Mouse (Mus musculus) G1E (cell line): ENCODE measurements at regions not wholly inside any gene's neighbourhood (a gene's known extent, or its start where the extent isn't known, plus 50 kb on each side); places are given as distances from the start of the nearest gene placed in this dataset.

Experiments
- ATAC-seq: 2 replicates; pipeline ENCODE4 v1.8.0; 2016; ENCODE audit warnings: mild to moderate bottlenecking; ENCODE audit not compliant: insufficient number of reproducible peaks, poor library complexity, low FRiP score, severe bottlenecking; ENCODE audit errors: extremely low read depth
- DNase-seq: peaks from one replicate; pipeline ENCODE4 v3.0.0; 2012; ENCODE audit warnings: low spot score
- H3K27me3 ChIP-seq: 2 replicates; pipeline ENCODE4 v1.6.1; 2012; ENCODE audit warnings: mild to moderate bottlenecking, low read length, inconsistent platforms; ENCODE audit not compliant: insufficient read depth
- H3K36me3 ChIP-seq: replicated peaks from 2 replicates; pipeline ENCODE3; 2012; ENCODE audit warnings: mild to moderate bottlenecking, inconsistent platforms
- H3K4me1 ChIP-seq: 2 replicates; pipeline ENCODE4 v1.6.1; 2012; ENCODE audit warnings: low read depth, low read length, inconsistent platforms, mixed read lengths; ENCODE audit not compliant: insufficient read depth
- H3K4me3 ChIP-seq: 2 replicates; pipeline ENCODE4 v1.5.1; 2012; ENCODE audit warnings: low read depth, mild to moderate bottlenecking, inconsistent platforms, low read length, moderate library complexity, mixed read lengths
- H3K9me3 ChIP-seq: replicated peaks from 2 replicates; pipeline ENCODE4 v1.6.1; 2012; ENCODE audit warnings: inconsistent platforms
- CTCF ChIP-seq: IDR thresholded peaks from 2 replicates; pipeline ENCODE4 v1.5.1; 2012; ENCODE audit warnings: low read depth, low read length, inconsistent platforms, mixed read lengths
- GATA1 ChIP-seq: IDR thresholded peaks from 2 replicates; pipeline ENCODE4 v1.6.1; 2012; ENCODE audit warnings: borderline replicate concordance, low read length, inconsistent platforms, mixed read lengths
- GATA2 ChIP-seq: IDR thresholded peaks from 2 replicates; pipeline ENCODE4 v1.6.1; 2012; ENCODE audit warnings: low read depth, low read length, inconsistent platforms, borderline replicate concordance
- POLR2AphosphoS5 ChIP-seq: IDR thresholded peaks from 2 replicates; pipeline ENCODE4 v1.6.1; 2012; ENCODE audit warnings: low read depth, low read length, inconsistent platforms; ENCODE audit not compliant: insufficient replicate concordance
- TAL1 ChIP-seq: conservative IDR thresholded peaks from 2 replicates; pipeline ENCODE4 v1.6.1; 2012; ENCODE audit warnings: low read depth, low read length, inconsistent platforms, mixed read lengths

DNA sequence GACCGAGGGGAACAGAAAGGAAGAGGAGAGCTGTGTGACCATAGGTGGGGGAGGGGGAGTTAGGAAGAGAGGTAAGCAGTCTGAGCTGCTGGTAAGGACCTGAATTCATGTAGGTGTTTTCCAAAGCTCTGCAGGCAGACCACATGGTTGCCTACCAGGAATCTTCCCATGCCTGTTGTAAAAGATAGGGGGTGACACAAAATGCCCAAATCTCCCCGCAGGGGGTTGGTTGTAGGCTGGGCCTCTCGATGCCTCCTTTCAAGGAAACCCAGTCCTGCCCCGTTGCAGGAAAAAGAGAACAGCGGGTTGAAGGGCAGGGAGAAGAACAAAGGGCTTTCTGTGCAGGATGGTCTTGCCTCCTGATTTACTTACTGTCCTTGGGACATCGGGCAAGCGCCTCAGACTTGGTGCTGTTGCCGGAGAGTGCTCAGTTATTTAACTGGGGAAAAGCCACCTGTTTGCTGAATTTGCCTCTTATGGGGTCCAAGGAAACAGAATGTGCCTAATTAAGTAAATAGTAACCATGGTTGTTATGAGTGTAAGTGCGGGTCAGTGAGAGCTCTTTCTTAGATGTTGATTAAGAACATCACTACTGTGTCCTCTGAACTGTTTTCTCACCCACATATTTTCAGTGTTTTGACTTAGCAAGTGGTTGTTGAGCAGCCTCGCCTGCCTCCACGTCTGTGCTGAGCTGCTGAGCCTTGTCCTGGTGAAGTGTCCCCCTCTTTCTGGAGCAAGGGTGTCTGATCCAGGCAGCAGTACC, 83.1 kb upstream of the Klf9 start:
- no peak for TF ChIP-seq GATA1
- TF ChIP-seq TAL1 = no peak
- no peak for TF ChIP-seq CTCF
- TF ChIP-seq GATA2 = no peak
- TF ChIP-seq POLR2AphosphoS5 = no peak
- H3K4me1 ChIP-seq = no peaks in the 10 kb centered on the region
- H3K4me3 ChIP-seq = no peak overlapping the region
- H3K9me3 ChIP-seq = no peaks in the 10 kb centered on the region
- no peaks in the 10 kb centered on the region for H3K36me3 ChIP-seq
- ATAC-seq (no peak), DNase-seq (no peak)
- peaks cover 17% of the 10 kb centered on the region for H3K27me3 ChIP-seq

DNA sequence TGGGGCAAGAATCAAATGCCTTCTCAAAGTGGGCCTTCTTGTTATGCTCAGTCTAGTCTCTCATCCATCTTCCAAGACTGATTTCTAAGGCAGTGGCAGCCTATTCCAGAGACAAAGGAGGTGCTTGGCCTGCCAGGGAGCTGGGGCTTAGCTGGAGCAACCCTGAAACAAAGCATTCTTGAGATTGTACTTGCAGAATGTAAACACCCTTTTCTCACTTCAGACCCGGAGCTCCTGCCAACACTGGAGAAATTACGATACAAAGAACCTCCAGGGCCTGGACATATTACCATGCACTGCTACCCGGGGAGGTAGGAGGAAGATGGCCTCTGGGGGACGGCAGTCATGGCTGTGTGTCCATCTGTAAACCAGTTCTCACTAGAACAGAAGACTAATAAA, 82.5 kb upstream of the Klf9 start:
- DNase-seq (no peak), ATAC-seq (no peak)
- no peak for TF ChIP-seq TAL1
- TF ChIP-seq GATA2 = no peak
- TF ChIP-seq POLR2AphosphoS5 = no peak
- no peak for TF ChIP-seq GATA1
- TF ChIP-seq CTCF = no peak
- H3K4me3 ChIP-seq = no peak overlapping the region
- H3K27me3 ChIP-seq = peaks cover 17% of the 10 kb centered on the region
- no peaks in the 10 kb centered on the region for H3K9me3 ChIP-seq
- H3K36me3 ChIP-seq = no peaks in the 10 kb centered on the region
- no peaks in the 10 kb centered on the region for H3K4me1 ChIP-seq

DNA sequence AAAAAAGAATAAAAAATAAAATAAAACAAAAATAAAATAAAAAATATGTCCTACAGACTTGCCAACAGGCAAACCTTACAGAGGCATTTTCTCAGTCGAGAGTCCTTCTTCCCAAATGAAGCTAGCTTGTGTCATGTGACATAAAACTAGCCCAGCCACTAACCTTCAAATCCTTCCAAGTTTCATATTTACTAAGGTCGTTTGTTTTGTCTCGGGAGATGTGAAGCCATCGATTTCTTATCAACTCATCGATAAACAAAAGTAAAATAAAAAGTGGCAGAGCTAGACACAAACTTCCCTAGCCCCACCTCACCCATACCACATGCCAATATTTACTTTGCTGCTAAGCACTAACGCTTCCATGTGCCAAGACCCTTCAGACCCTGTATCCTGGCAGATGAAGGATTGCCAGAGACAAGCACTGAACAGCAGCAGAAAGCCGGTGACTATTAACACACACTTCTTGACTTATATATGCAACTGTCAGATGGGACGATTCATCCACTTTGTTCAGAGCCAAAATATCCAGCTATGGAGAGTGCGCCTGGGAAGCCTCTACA, 79.9 kb upstream of the Klf9 start:
- Histone ChIP-seq H3K4me1 (no peaks in the 10 kb centered on the region), H3K36me3 (no peaks in the 10 kb centered on the region), H3K27me3 (peaks cover 17% of the 10 kb centered on the region), H3K4me3 (no peak overlapping the region), H3K9me3 (no peaks in the 10 kb centered on the region)
- DNase-seq (no peak), ATAC-seq (no peak)
- no peak for TF ChIP-seq GATA2
- TF ChIP-seq GATA1 = no peak
- TF ChIP-seq POLR2AphosphoS5 = no peak
- no peak for TF ChIP-seq TAL1
- TF ChIP-seq CTCF = no peak

DNA sequence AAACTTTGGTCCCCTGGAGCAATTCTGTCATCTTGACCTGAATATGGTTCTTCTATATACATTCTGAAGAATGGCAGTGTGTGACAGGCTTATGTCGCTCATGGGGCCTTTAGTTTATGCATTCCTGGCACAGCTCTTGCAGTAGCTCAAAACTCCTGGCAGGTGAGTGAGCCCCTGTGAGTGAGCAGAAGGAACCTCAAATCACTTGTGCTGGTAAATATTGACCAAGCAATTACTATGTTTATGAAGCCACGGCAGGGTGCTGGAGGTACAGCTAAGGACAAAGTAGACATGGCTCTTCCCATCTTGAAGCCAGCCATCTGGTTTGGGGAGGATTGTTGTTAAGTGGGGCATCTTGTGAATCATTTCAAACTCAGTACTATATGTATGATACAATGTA, 79.1 kb upstream of the Klf9 start:
- no peak overlapping the region for H3K4me3 ChIP-seq
- no peaks in the 10 kb centered on the region for H3K4me1 ChIP-seq
- DNase-seq (no peak), ATAC-seq (no peak)
- H3K9me3 ChIP-seq = no peaks in the 10 kb centered on the region
- no peak for TF ChIP-seq CTCF
- no peak for TF ChIP-seq GATA2
- H3K27me3 ChIP-seq = peaks cover 14% of the 10 kb centered on the region
- H3K36me3 ChIP-seq = no peaks in the 10 kb centered on the region

DNA sequence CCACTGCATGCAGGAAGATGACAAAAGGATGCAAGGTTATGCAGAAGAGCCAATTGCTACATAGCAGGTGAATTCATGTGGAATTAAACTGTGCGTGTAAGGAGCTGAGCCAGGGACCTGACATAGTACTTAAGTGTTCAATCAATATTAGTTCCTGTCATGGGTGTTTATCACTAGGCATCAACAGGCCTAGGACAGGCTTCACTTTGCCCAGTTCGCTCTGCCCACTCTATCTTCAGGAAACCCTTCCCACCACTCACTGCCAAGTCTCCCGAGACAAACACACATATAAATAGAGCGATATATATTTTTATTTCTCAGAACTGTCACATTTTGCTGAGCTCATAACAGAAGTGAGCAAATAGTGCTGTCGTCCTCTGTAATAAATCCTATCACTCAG, 78.2 kb upstream of the Klf9 start:
- peaks cover 8% of the 10 kb centered on the region for H3K27me3 ChIP-seq
- H3K36me3 ChIP-seq = no peaks in the 10 kb centered on the region
- DNase-seq (no peak), ATAC-seq (no peak)
- H3K4me1 ChIP-seq = no peaks in the 10 kb centered on the region
- H3K9me3 ChIP-seq = no peaks in the 10 kb centered on the region
- no peak overlapping the region for H3K4me3 ChIP-seq
- TF ChIP-seq CTCF (no peak), TAL1 (no peak), GATA2 (no peak)

DNA sequence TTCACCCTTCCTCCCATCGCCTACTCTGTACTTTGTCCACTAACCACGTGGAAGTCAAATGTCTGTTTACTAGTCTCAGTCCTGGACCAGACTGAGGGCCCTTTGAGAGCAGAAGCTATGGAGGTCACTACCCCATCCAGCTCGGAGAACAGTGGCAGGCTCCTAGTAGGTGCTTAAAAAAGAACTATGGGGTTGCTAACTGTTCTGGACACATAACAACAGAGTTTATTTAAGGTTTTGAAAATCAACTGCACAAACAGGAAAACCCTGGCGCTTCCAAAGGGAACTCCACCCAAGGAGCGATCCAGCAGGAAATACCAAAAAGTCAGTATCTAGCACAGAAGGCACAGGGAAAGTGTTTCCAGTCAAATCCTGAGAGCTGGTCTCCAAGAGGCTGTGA, 75.5 kb upstream of the Klf9 start:
- TF ChIP-seq GATA2 (no peak), TAL1 (no peak), GATA1 (no peak), POLR2AphosphoS5 (no peak), CTCF (no peak)
- H3K4me3 ChIP-seq = no peak overlapping the region
- DNase-seq (no peak), ATAC-seq (no peak)
- no peaks in the 10 kb centered on the region for H3K36me3 ChIP-seq
- H3K27me3 ChIP-seq = no peaks in the 10 kb centered on the region
- no peaks in the 10 kb centered on the region for H3K4me1 ChIP-seq
- no peaks in the 10 kb centered on the region for H3K9me3 ChIP-seq

DNA sequence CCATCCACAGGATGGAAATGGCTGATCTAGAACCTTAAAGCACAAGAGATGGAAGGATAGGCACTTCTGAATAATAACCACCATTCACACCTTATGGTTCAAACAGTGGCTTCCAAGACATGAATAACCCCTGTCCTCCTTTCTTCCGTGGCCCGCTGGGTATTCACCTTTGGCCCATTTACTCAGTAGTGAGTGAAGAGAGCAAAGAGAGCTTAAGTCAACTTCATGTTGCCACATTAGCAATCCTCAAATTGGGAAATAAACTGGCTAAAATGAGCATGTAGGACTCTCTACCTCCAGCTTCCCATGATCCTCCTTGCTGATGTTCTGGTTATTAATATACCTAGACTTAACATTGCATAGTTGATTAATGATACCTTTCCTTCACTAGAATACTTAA, 74.3 kb upstream of the Klf9 start:
- DNase-seq (no peak), ATAC-seq (no peak)

More for the DNA sequence above, 74.3 kb upstream of the Klf9 start:
- H3K27me3 ChIP-seq = no peaks in the 10 kb centered on the region
- no peaks in the 10 kb centered on the region for H3K4me1 ChIP-seq
- TF ChIP-seq GATA2 (no peak), GATA1 (no peak), CTCF (no peak), POLR2AphosphoS5 (no peak), TAL1 (no peak)
- H3K9me3 ChIP-seq = no peaks in the 10 kb centered on the region
- no peak overlapping the region for H3K4me3 ChIP-seq
- H3K36me3 ChIP-seq = no peaks in the 10 kb centered on the region
